Mouse (Mus musculus) left cerebral cortex, postnatal 36 days (tissue): Measurements from ENCODE around the gene Rgs21. TPM values are rescaled to one million over a fixed set of nuclear protein-coding genes. Genes with fewer than 3 reads are reported as not detected.

Source experiments
- DNase-seq, 2 experiments: peaks; one replicate each; pipeline ENCODE4 v3.0.0; 2021 to 2022; ENCODE audit warnings: low spot score in 2 of 2, mixed read lengths in 1 of 2
- intact Hi-C: fragments of 180-260 bp; cut with DNase I; formaldehyde crosslinking; loops from one replicate; pipeline ENCODE4 v1.15.1; 2025
- total RNA-seq, 2 experiments: library from RNA; stranded (reverse); gene quantifications; 2 replicates each; pipeline ENCODE4 v1.2.3; 2021

Rgs21 gene
- total RNA-seq: not detected

DNA sequence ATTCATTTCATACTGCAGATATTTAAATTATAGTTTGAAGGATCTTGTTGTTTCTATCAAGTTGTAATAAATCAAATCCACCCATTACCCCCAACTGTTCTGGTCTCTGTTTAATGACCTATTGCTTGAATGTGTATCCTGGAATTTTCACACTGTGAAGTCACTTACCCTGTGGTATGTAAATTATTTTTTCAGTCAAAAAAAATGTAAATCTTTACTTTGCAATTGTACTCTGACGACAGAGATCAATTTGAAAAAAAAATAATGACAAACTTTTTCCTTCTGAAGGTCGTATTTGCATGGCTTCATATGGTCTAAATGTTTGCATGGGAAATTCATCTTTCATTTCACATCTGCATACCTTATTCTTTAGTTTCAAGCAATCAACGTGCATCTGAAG lies at the start of gene Rgs21:
Rgs21 (minus strand) TSS at position 101 of the 400 bp plus-strand sequence.
- DNase-seq: no peak
- intact Hi-C loops: no loop called here

DNA sequence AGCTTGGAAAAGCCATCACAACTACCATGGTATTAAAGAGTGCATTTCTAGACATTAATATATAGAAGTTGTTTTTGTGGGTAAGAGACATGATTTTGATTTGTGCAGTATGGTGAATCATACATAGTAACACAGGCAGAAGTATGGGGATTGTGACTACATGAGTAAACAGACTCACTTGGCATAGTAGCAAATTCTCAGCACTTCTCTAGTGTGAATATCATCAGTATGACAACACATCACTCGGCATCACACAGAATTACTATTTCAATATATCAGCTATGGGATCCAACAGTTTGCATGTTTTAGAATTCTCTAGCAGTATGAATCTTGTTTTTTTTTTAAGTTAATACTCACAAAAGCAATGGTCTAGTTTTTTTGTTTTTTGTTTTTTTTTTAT lies 36.6 kb upstream of the Rgs21 start:
- DNase-seq: no peak
- intact Hi-C loops: no loop called here

DNA sequence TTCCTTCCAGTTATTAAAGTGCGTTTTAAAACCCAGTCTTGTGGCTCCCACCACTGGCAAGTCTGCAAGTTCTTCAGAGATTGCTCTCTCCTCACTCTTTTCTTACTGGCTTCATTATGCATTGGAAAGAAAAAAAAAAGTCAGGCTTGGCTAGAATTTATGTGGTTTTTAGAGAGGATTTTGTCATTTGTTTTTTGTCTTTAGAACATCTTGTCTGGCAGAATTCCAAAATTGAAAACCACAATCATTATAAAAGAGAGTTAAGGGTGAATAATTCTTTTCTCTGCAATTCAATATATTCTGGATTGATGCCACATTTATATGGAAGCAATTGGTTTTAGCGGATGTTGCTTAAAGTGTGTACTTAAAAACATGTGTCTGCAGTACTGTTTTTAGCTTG lies 35.5 kb upstream of the Rgs21 start:
- no peak for DNase-seq
- intact Hi-C loops: no loop called here

DNA sequence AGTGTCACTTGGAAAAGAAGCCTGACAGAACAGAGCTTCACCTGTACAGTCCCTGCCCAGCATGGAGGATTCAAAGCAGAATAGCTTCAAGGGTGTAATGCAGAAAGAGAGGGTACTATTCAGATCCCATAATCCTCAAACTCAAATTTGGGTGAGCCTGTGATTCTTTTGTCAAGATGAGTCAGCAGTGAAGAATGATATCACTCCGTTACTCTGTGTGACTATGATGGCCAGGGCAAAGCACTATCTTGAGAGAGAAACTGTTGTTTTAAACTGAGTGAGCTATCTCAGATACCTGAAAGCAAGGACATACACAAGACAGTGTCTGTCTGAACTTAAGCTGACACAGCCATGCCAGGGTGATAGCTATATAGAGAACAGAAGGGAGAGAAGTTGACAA lies 11.9 kb upstream of the Rgs21 start:
- intact Hi-C loops: loop anchor here (10.0 kb wide), 1 partner anchor 1915 kb away; the partner anchor contains the start of gene Brinp3

DNA sequence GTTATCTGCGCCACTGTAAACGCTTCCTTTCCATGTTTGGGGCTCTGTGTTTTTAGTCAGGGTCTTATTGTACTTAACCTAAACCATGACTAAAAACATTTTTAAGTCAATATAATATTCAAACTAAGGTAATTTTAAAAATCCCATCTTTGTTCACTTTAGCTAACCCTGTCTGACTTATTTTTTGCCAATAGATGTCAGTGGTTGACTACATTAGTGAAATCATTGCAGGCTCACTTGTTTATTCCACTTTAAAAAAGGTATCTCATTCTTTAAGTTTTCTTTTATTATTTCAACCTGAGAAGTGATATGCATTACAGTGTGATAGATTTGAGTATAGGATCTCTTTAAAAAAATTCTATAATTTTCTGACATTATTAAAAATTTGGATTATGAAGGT lies 5.5 kb upstream of the Rgs21 start:
- DNase-seq: no peak
- intact Hi-C loops: loop anchor here (10.0 kb wide), 1 partner anchor 1922 kb away; the partner anchor contains the start of gene Brinp3

More for the DNA sequence above, 11.9 kb upstream of the Rgs21 start:
- DNase-seq: no peak

DNA sequence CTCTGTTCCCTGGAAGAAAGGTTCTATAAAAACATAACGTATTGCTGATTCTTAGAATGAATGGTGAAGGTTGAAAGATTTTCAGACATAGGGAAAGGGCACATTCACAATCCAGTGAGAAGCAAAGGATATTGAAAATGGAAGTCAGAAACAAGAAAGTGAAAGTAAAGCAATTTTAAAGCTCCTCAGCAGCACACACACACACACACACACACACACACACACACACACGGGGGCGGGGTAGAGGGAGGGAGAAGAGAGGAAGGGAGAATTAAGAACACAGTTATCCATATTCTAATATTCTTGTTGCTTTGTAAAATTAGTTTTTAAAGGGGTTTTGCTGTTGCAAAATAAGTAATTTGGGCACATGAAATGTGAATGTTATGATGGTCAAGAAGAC lies 2.4 kb upstream of the Rgs21 start:
- no peak for DNase-seq
- intact Hi-C loops: loop anchor here (10.0 kb wide), 1 partner anchor 1925 kb away; the partner anchor contains the start of gene Brinp3

DNA sequence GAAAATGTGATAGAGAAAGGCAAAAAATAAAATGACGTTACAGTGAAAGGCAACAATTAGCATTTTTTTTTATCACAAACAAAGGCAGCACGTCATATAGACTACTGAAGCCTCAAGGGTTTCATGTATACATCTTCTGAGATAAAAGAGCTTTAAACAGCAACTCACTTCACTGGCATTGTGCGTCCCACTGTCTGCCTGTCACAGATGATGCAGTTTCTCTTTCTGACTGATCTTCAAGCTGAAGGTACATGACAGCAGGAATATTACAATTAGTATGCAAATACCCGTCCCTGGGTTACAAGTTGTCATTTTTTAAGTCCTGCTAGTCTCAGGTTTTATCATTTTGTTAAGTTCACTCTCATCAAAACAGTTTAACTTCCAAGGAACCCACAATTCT lies 22.3 kb downstream of the Rgs21 start:
- intact Hi-C loops: no loop called here
- DNase-seq: no peak

DNA sequence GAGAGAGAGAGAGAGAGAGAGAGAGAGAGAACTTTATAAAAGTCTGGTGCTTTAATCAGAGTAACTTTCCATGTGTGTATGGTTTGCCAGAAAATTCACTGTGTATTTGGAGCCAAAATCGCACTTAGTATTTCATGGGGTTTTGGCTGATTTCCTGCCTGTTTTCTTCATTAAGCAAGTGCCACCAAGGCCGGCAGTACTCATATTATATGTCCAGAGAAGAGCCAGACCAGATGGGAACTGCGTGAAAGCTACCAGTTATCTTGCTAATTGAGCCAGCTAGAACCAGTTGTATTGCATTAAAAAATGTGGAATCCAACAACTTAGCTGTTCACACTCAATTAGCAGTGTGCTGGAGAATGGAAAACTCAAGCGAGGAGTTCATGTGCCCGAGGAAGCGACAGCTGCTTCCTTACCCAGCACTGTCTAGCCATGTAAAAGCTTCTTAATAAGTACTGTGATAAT lies 22.9 kb downstream of the Rgs21 start:
- intact Hi-C loops: no loop called here
- no peak for DNase-seq

DNA sequence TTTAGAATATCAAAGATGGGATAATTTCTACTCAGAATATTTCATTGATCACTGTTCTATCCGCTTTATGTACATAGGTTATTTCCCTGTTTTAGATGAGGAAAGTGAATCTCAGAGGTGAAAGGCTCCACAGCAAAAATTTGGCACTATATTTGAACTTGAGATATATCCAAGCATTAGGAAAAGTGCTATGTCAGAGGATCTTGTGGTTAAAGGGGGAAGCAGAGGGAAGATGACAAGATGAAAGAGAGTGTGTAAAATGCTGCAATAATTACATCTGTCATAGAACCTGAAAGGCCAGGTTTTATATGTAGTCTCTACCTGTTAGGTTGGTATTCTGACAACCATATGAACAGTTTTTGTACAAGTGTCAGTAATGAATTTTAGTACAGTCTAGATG lies 35.7 kb downstream of the Rgs21 start:
- intact Hi-C loops: no loop called here
- DNase-seq: no peak

DNA sequence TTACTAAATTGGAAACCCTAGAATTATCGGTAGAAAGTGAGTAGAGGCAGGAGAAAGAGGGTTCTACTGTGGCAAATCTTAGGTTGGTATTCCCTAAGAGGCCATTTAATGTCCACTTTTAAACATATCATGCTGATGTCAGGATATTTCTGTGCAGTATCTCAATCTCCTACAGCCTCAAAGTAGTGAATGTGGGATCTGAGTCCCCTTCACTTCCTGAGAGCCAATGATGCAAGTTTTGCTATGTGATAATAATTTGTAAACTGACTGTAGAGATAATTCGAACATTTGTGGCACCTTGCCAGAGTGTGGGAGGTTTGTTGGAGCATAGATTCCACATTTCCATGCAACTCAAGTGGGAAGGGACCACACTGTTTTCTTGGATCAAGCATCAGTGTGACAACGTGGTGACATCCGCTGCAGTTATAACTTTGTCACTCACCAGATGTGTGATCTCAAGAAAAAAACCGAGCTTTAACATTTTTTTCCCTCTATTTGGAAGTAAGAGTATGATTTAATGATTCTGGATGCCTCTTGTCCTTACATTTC lies 49.5 kb downstream of the Rgs21 start:
- peak in 1 of 2 experiments; percentile 6 for DNase-seq
- intact Hi-C loops: no loop called here

DNA sequence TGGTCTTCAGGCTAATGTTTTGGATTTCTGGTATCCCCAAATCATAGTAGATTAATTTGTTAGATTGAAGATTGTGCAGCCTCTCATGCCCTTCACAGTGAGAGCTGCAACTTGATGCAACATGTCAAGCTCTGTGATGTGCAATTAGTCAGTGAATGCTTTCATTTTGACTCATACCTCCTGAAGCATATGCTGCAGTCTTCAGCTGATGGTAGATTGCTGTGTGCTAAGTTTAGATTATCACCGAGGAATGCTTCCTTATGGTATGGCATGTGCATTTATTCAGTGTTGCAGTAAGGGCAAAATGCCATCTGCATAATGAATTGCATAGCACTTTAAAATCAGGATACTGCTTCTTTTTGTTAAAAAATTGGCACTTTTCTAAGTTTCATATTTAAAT lies 65.2 kb downstream of the Rgs21 start:
- intact Hi-C loops: no loop called here
- no peak for DNase-seq

DNA sequence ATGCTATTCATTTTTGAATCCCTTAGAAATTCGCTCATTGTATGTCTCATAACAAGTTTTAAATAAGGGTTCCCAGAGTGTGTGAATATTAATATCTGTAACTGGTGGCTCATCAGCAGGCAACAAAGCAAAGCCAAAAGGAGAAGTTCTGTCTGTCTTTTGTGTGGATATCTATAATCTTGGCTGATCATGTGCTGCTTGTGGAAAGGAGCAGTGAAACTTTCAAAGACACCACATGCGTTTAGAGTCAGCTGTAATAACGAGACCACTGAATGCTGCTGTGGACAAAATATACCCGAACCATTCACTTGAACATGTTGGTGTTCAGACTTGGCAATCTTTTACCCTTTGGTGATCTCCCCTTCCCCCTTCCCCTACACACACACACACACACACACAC lies 67.0 kb downstream of the Rgs21 start:
- DNase-seq: no peak

DNA sequence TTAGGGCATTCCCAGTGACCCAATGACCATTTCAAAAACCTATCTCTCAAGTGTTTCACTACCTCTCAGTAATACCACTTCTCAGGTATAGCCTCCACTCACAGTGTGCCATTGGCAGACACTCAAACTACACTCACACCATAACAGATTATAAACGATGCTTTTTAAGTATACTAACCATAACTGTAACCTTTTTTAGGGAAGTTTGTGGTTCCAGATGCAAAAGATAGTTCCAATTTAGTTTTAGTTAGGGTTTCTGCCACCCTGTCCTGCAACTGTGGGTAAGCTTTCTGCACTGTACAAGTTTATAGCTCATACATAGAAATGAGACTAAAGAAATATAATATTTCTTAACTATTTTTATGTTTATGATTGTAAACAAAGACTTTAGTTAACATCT lies 67.7 kb downstream of the Rgs21 start:
- intact Hi-C loops: no loop called here
- no peak for DNase-seq

More for the DNA sequence above, 67.0 kb downstream of the Rgs21 start:
- intact Hi-C loops: no loop called here

DNA sequence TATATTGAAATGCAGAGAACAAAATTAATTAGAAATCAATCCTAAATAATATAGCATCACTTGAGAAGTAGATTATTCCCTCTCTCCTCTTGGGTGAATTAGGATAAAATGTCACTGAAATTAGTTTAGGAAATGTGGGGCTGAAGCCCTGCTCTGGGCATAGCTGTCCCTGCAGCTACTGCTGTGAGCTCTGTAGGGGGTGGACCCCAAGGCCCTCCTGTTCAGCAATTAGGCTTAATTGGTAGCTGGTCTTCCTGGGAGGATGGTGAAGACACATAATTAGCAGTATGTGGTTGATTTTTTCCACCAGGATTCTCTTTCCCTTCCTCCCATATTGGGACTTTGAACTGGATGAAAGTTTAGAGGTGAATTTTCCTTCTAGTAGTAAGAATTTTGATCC lies 68.7 kb downstream of the Rgs21 start:
- no peak for DNase-seq
- intact Hi-C loops: no loop called here

DNA sequence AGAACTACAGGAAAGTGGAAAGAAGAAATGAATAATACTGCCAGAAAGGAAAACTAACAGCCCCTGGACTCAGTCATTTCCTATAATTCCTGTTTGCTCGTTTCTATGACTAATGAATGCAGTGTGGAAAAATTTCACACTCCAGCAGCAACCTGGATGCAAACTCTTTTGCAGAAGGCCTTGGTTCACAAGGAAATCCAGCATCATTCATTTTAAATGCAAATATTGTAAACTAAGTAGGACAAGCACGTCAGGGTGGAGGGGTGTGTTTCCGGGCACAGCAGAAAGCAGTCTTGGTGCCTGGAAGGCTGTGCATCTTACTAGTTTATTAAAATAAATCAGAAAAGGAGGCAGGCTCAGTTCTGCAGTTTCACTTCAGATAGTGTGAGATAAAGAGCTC lies 69.4 kb downstream of the Rgs21 start:
- DNase-seq: no peak
- intact Hi-C loops: no loop called here

DNA sequence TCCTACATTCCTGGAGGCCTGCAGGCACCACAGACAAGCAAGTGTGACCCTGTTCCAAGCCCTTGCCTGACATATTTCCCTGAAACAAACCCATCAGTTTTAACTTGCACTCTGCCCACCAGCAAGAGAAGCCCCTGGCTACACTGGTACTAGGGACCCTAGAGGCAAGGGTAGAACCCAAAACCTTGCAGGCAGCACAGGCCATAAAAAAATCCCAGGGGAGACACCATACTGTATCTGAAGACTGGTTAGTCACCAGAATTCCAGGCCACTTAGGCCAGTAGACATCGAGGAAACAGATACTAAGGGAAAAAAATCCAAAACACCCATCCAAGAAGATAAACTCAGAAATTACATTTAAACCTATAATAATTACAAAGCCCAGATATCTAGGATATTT lies 74.1 kb downstream of the Rgs21 start:
- no peak for DNase-seq
- intact Hi-C loops: no loop called here

DNA sequence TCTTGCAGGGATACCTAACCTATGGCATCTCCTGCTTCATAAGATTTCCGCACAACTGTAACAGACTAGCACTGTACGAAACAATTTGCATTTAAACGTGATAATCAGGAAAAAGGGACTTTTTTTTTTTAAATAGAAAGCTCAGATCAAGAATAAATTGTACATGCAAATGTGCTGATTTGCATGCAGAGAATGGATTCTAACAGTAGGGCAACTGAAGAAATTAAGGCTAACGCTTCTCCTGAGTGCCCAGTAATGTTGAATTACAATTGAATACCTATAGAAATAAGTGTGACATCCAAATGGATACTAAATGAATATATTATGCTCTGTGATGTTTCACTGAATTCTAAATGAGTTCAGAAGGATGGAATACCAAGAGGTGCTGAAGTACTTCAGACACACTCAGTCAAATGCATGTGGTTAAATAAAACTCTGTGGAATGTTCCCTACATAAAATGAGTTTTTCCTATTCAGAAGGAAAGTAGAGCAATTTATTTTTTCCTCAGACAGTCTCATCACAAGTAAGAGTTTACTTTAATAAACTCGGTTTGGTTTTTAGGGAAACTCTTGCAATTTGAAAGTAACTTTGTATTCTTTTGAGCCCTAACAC lies 79.1 kb downstream of the Rgs21 start:
- DNase-seq: no peak
- intact Hi-C loops: no loop called here

Other genes starting within 250 kb of the Rgs21 start
- gene Rgs18, start 207.8 kb upstream of the Rgs21 start, total RNA-seq: not detected